ENCODE assay signal across 10 mouse cellular contexts in the genomic region with DNA sequence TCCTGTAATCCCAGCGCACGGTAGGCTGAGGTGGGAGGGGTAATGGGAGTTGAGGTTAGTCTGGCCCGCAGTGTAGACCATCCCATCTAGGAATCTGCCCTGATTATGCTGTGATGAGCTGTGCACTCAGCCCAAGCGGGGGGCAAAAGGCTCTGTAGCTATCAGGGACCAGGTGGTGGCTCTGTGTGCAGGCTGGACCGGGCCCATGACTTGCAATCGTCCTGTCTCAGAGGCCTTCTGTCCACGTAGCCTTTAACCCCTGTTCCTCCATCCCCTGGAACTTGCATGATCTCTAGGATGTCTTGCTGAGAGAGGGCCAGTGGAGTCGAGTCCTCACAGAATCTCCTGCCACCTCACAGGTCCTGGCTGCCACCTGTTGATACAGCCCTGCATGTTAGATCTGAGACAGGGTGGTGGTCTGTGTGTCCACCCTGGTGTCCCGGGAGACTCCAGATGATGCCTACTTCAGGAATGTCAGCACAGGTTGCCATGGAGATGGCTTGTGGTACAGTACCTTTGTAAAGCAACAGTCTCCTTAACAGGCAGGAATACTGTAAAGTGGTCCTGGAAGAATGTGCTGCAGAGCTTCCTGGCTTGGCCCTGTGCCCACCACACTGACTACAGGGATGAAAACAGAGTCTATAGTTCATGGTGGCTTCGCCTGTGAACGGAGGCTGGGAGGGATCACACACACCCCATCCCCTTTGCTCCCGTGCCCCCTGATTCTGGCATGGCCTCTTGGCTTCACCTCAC. TPM values are rescaled to one million over a fixed set of nuclear protein-coding genes. Genes with fewer than 3 reads are reported as not detected.
DNase-seq lines count a peak whose midpoint lies in the region; ATAC-seq lines count a peak whose summit lies in the region.
"Had no signal": no experiment of that assay in that cellular context is flagged by ENCODE, and none has a peak within 500 bp of the region (broad histone marks: within the 10 kb centered on the region; RNA-seq: fewer than 3 reads in every experiment).

No protein-coding gene starts in this region.

- H3K9me3 ChIP-seq in kidney, embryonic 16.5 days (ENCODE audit: low read length): no peaks in the 10 kb centered on the region
- H3K9me3 ChIP-seq in embryonic facial prominence, embryonic 13.5 days: no peaks in the 10 kb centered on the region
- no peaks in the 10 kb centered on the region for H3K9me3 ChIP-seq in hindbrain, embryonic 14.5 days (ENCODE audit: control insufficient read depth, low read length)
- H3K9me3 ChIP-seq in neural tube, embryonic 13.5 days: no peaks in the 10 kb centered on the region

- no peak for ATAC-seq in kidney, embryonic 16.5 days (ENCODE audit: low FRiP score, low TSS enrichment)
- no peak for ATAC-seq in embryonic facial prominence, embryonic 13.5 days (ENCODE audit: insufficient number of reproducible peaks, insufficient read depth, low FRiP score, low TSS enrichment, low read depth)
- ATAC-seq in hindbrain, embryonic 14.5 days (ENCODE audit: low FRiP score): no peak
- no peak for ATAC-seq in neural tube, embryonic 13.5 days (ENCODE audit: low read depth)

- peaks cover 49% of the 10 kb centered on the region for H3K4me1 ChIP-seq in kidney, embryonic 16.5 days (ENCODE audit: insufficient read depth, low read length)
- H3K4me1 ChIP-seq in embryonic facial prominence, embryonic 13.5 days: peaks cover 49% of the 10 kb centered on the region
- H3K4me1 ChIP-seq in hindbrain, embryonic 14.5 days (replicated peaks; ENCODE audit: control insufficient read depth, insufficient read depth, low read length): peaks cover 63% of the 10 kb centered on the region
- peaks cover 94% of the 10 kb centered on the region for H3K4me1 ChIP-seq in neural tube, embryonic 13.5 days (replicated peaks)

- no peaks in the 10 kb centered on the region for H3K27me3 ChIP-seq in kidney, embryonic 16.5 days (ENCODE audit: insufficient read depth, low read length)
- no peaks in the 10 kb centered on the region for H3K27me3 ChIP-seq in embryonic facial prominence, embryonic 13.5 days
- no peaks in the 10 kb centered on the region for H3K27me3 ChIP-seq in hindbrain, embryonic 14.5 days (ENCODE audit: control insufficient read depth, insufficient read depth, low read length)
- no peaks in the 10 kb centered on the region for H3K27me3 ChIP-seq in neural tube, embryonic 13.5 days

- H3K36me3 ChIP-seq in kidney, embryonic 16.5 days (ENCODE audit: insufficient read depth, low read length): no peaks in the 10 kb centered on the region
- no peaks in the 10 kb centered on the region for H3K36me3 ChIP-seq in embryonic facial prominence, embryonic 13.5 days
- H3K36me3 ChIP-seq in hindbrain, embryonic 14.5 days (replicated peaks; ENCODE audit: control insufficient read depth, insufficient read depth): no peaks in the 10 kb centered on the region
- H3K36me3 ChIP-seq in neural tube, embryonic 13.5 days: no peaks in the 10 kb centered on the region

- 80% methylated on average over 12 of the region's 12 CpGs for WGBS in kidney, embryonic 16.5 days
- 63% methylated on average over 12 of the region's 12 CpGs for WGBS in embryonic facial prominence, embryonic 13.5 days
- 56% methylated on average over 12 of the region's 12 CpGs for WGBS in hindbrain, embryonic 14.5 days
- 62% methylated on average over 12 of the region's 12 CpGs for WGBS in neural tube, embryonic 13.5 days

- peak; percentile 77 for DNase-seq in kidney, postnatal 10 days
- DNase-seq in hindbrain, embryonic 14.5 days (ENCODE audit: low spot score): no peak
- DNase-seq in ovary, postnatal 10 days (ENCODE audit: low spot score): no peak
- no peak for DNase-seq in right cerebral cortex, postnatal 10 days (ENCODE audit: low spot score in 2 of 2)
- DNase-seq in ovary, adult 18-20 months (ENCODE audit: low spot score): no peak
- DNase-seq: kidney, adult 18-20 months; lung, adult 2 months had no signal

- no peak overlapping the region for H3K27ac ChIP-seq in kidney, embryonic 16.5 days (ENCODE audit: low read length)
- H3K27ac ChIP-seq in embryonic facial prominence, embryonic 13.5 days: peak overlapping the region; percentile 44
- peak overlapping the region; percentile 88 for H3K27ac ChIP-seq in hindbrain, embryonic 14.5 days
- peak overlapping the region; percentile 92 for H3K27ac ChIP-seq in neural tube, embryonic 13.5 days (replicated peaks)

- no peak overlapping the region for H3K4me3 ChIP-seq in kidney, embryonic 16.5 days (ENCODE audit: low read length)
- no peak overlapping the region for H3K4me3 ChIP-seq in embryonic facial prominence, embryonic 13.5 days
- H3K4me3 ChIP-seq in hindbrain, embryonic 14.5 days (replicated peaks; ENCODE audit: low read length): no peak overlapping the region
- no peak overlapping the region for H3K4me3 ChIP-seq in neural tube, embryonic 13.5 days

- no peak overlapping the region for H3K4me2 ChIP-seq in kidney, embryonic 16.5 days (replicated peaks; ENCODE audit: low read depth, low read length)
- no peak overlapping the region for H3K4me2 ChIP-seq in embryonic facial prominence, embryonic 13.5 days
- H3K4me2 ChIP-seq in hindbrain, embryonic 14.5 days (replicated peaks): no peak overlapping the region
- H3K4me2 ChIP-seq in neural tube, embryonic 13.5 days: no peak overlapping the region

- H3K9ac ChIP-seq in kidney, embryonic 16.5 days (replicated peaks; ENCODE audit: low read length): no peak overlapping the region
- peak overlapping the region; percentile 37 for H3K9ac ChIP-seq in embryonic facial prominence, embryonic 13.5 days
- no peak overlapping the region for H3K9ac ChIP-seq in hindbrain, embryonic 14.5 days
- H3K9ac ChIP-seq in neural tube, embryonic 13.5 days: peak overlapping the region; percentile 32; the same call in 1 of the 2 replicates

RNA-seq across cellular contexts. Expression of gene Galnt2, which starts 51.9 kb away (rescaled TPM):
- polyA plus RNA-seq in kidney, embryonic 16.5 days (2015; fragmentation: Nextera tagmentation; extraction: Ambion mirVana): 47.0 and 47.1 TPM in 2 replicates
- 42.0 and 46.2 TPM in 2 replicates for polyA plus RNA-seq in embryonic facial prominence, embryonic 13.5 days (2015; fragmentation: Nextera tagmentation; extraction: Ambion mirVana)
- 62.9 and 70.6 TPM in 2 replicates for polyA plus RNA-seq in hindbrain, embryonic 14.5 days (2014; fragmentation: Nextera tagmentation; extraction: Ambion mirVana)
- 61.4 and 64.5 TPM in 2 replicates for polyA plus RNA-seq in neural tube, embryonic 13.5 days (2015; fragmentation: Nextera tagmentation; extraction: Ambion mirVana)

Comparison
In these comparisons a context has a peak if more than half of its experiments do, and no peak if none do; other contexts are left out.
1. H3K9ac ChIP-seq: peak in embryonic facial prominence, embryonic 13.5 days (single experiment) and neural tube, embryonic 13.5 days (single experiment); none in kidney, embryonic 16.5 days (single experiment) and hindbrain, embryonic 14.5 days (single experiment).